ENCODE assay signal across 14 mouse cellular contexts in the genomic region with DNA sequence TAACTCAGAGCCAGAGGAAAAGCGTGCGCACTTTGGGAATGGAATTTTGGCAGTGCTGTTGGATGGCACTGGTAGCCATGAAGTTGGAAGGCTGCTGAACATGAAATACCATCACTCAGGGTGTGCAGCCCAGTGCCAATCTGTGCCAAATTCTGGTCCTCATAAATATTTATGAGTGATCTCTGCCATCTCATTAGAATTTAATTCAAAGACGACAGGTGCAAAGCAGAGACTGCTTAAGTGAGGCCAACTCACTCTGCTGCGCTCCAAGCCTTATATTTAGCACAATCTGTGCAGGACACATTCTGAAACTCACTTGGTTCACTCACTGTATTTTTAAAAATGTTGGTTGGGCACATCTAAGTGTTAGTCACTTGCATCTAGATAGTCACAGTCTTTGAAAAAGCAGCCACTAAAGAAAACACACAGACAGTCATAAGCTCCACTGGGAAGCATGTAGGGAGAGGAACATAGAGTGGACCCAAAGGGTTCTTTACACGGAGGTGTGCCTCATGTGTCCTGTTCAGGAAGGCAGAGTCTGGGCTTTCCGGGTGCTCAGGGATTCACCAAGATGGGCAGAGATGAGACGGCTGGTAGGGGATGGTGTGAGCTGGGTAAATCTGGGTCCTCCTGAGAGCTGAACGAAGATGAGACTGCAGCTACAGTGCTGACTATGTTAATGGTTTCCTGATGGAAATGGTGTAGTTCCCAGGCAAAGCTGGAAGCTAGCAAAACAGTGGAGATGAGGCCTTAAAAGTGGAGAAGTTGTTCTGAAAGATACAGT.
DNase-seq lines count a peak whose midpoint lies in the region; ATAC-seq lines count a peak whose summit lies in the region.
"Had no signal": no experiment of that assay in that cellular context is flagged by ENCODE, and none has a peak within 500 bp of the region (broad histone marks: within the 10 kb centered on the region; RNA-seq: fewer than 3 reads in every experiment).

No protein-coding gene starts in this region.

- H3K36me3 ChIP-seq in neural tube, embryonic 14.5 days (ENCODE audit: control insufficient read depth, insufficient read depth, low read length) = no peaks in the 10 kb centered on the region
- H3K36me3 ChIP-seq: embryonic facial prominence, embryonic 13.5 days; kidney, embryonic 15.5 days; limb, embryonic 13.5 days had no signal

- peak; percentile 62 to 76 for DNase-seq in cerebellum, postnatal 14 days
- no peak for DNase-seq in cerebellum, adult 8-10 months
- peak; percentile 81 for DNase-seq in brain, adult 2 months (ENCODE audit: low read depth, low spot score)
- DNase-seq in layer of hippocampus, adult 9-10 months (ENCODE audit: low spot score) = peak; percentile 55
- no peak for DNase-seq in lung, postnatal 36 days
- DNase-seq in heart, postnatal 4 days = no peak
- DNase-seq in urinary bladder, postnatal 10 days (ENCODE audit: low spot score) = no peak
- DNase-seq: cerebellum, adult 11 months; gastrocnemius, postnatal 36 days; thymus, adult 18-20 months had no signal

- no peaks in the 10 kb centered on the region for H3K27me3 ChIP-seq in neural tube, embryonic 14.5 days (ENCODE audit: control insufficient read depth, insufficient read depth, low read length)
- H3K27me3 ChIP-seq: embryonic facial prominence, embryonic 13.5 days; kidney, embryonic 15.5 days; limb, embryonic 13.5 days had no signal

- no peak overlapping the region for H3K9ac ChIP-seq in neural tube, embryonic 14.5 days (replicated peaks; ENCODE audit: low read depth, low read length)
- H3K9ac ChIP-seq: embryonic facial prominence, embryonic 13.5 days; kidney, embryonic 15.5 days; limb, embryonic 13.5 days had no signal

- WGBS in neural tube, embryonic 14.5 days = 60% methylated on average over 8 of the region's 8 CpGs

- no peak overlapping the region for H3K27ac ChIP-seq in neural tube, embryonic 14.5 days (ENCODE audit: low read depth, low read length)
- H3K27ac ChIP-seq: embryonic facial prominence, embryonic 13.5 days; kidney, embryonic 15.5 days; limb, embryonic 13.5 days had no signal

- no peak overlapping the region for H3K4me3 ChIP-seq in neural tube, embryonic 14.5 days (ENCODE audit: low read depth, low read length)
- H3K4me3 ChIP-seq: embryonic facial prominence, embryonic 13.5 days; kidney, embryonic 15.5 days; limb, embryonic 13.5 days had no signal

- ATAC-seq in neural tube, embryonic 14.5 days (ENCODE audit: low read depth) = peak; percentile 61; the same call in 1 of the 2 replicates

- H3K4me2 ChIP-seq in neural tube, embryonic 14.5 days (ENCODE audit: low read depth, low read length) = no peak overlapping the region
- H3K4me2 ChIP-seq: embryonic facial prominence, embryonic 13.5 days; kidney, embryonic 15.5 days; limb, embryonic 13.5 days had no signal

- H3K4me1 ChIP-seq in neural tube, embryonic 14.5 days (ENCODE audit: control insufficient read depth, insufficient read depth, low read length) = no peaks in the 10 kb centered on the region
- H3K4me1 ChIP-seq: kidney, embryonic 15.5 days had no signal

- no peaks in the 10 kb centered on the region for H3K9me3 ChIP-seq in neural tube, embryonic 14.5 days (ENCODE audit: control insufficient read depth, low read length)
- H3K9me3 ChIP-seq: embryonic facial prominence, embryonic 13.5 days; kidney, embryonic 15.5 days; limb, embryonic 13.5 days had no signal

Comparison
In these comparisons a context has a peak if more than half of its experiments do, and no peak if none do; other contexts are left out.
1. DNase-seq: peak in cerebellum, postnatal 14 days (2 of 2), brain, adult 2 months (single experiment) and layer of hippocampus, adult 9-10 months (single experiment); none in cerebellum, adult 8-10 months (single experiment), lung, postnatal 36 days (single experiment), heart, postnatal 4 days (single experiment) and urinary bladder, postnatal 10 days (single experiment).